16 mouse cellular contexts compared by ENCODE assay signal in the genomic region with DNA sequence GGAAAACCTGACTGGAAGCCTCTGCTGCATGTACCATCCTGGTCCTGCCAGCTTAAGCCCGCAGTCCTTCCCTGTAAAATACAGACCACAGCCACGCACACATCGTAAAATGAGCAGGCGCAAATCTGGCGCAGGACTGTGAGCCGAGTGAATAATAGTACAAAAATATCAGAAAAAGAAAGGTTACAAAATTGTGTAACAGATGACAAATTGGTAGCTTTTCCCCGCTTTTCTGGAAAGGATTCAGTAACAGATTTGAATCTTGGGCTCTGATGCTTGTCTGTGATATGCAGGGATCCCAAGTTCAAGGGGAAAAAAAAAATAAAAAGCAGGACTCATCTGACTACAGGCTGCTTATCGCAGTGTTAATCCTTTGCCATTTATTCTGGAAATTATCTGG.
DNase-seq lines count a peak whose midpoint lies in the region; ATAC-seq and TF ChIP-seq lines count a peak whose summit lies in the region.
"Had no signal": no experiment of that assay in that cellular context is flagged by ENCODE, and none has a peak within 500 bp of the region (broad histone marks: within the 10 kb centered on the region; RNA-seq: fewer than 3 reads in every experiment).

No protein-coding gene starts in this region.

- H3K4me2 ChIP-seq in kidney, embryonic 16.5 days (replicated peaks; ENCODE audit: low read depth, low read length), result no peak overlapping the region
- H3K4me2 ChIP-seq in forebrain, postnatal 0 days (ENCODE audit: low read depth), result peak overlapping the region; percentile 11; the same call in 1 of the 2 replicates
- H3K4me2 ChIP-seq in stomach, postnatal 0 days (replicated peaks; ENCODE audit: low read depth), result no peak overlapping the region
- H3K4me2 ChIP-seq: heart, embryonic 15.5 days had no signal

- no peaks in the 10 kb centered on the region for H3K9me3 ChIP-seq in kidney, embryonic 16.5 days (ENCODE audit: low read length)
- no peaks in the 10 kb centered on the region for H3K9me3 ChIP-seq in forebrain, postnatal 0 days (ENCODE audit: low read length)
- no peaks in the 10 kb centered on the region for H3K9me3 ChIP-seq in stomach, postnatal 0 days (ENCODE audit: control insufficient read depth, low read length)
- H3K9me3 ChIP-seq: heart, embryonic 15.5 days had no signal

- H3K27me3 ChIP-seq in kidney, embryonic 16.5 days (ENCODE audit: insufficient read depth, low read length), result no peaks in the 10 kb centered on the region; the same call in 1 of the 2 replicates
- H3K27me3 ChIP-seq in thymus, adult 2 months (ENCODE audit: control insufficient read depth, insufficient read depth, low read length), result no peaks in the 10 kb centered on the region
- no peaks in the 10 kb centered on the region for H3K27me3 ChIP-seq in forebrain, postnatal 0 days (ENCODE audit: insufficient read depth, low read length)
- no peaks in the 10 kb centered on the region for H3K27me3 ChIP-seq in stomach, postnatal 0 days (ENCODE audit: control insufficient read depth, insufficient read depth, low read length)
- H3K27me3 ChIP-seq: CH12.LX; heart, embryonic 15.5 days had no signal

- WGBS in kidney, embryonic 16.5 days, result 80% methylated on average over 8 of the region's 8 CpGs
- 93% methylated on average over 8 of the region's 8 CpGs for WGBS in thymus, adult 2 months
- WGBS in forebrain, postnatal 0 days, result 52% methylated on average over 8 of the region's 8 CpGs
- 71% methylated on average over 8 of the region's 8 CpGs for WGBS in stomach, postnatal 0 days

- H3K9ac ChIP-seq in kidney, embryonic 16.5 days (replicated peaks; ENCODE audit: low read length), result 0 out of 2 replicates have a peak overlapping the region, but pooled peaks have one; percentile 32
- no peak overlapping the region for H3K9ac ChIP-seq in forebrain, postnatal 0 days
- peak overlapping the region; percentile 31; the same call in 1 of the 2 replicates for H3K9ac ChIP-seq in stomach, postnatal 0 days (ENCODE audit: low read length)
- H3K9ac ChIP-seq: heart, embryonic 15.5 days; liver, embryonic 14.5 days had no signal

- no peak for ATAC-seq in kidney, embryonic 16.5 days (ENCODE audit: low FRiP score, low TSS enrichment)
- ATAC-seq in forebrain, postnatal 0 days, result peak; percentile 26; the same call in 1 of the 2 replicates
- no peak for ATAC-seq in stomach, postnatal 0 days (ENCODE audit: low FRiP score, low TSS enrichment)
- ATAC-seq: hindbrain, embryonic 16.5 days had no signal

- no peak for TF ChIP-seq EP300 in stomach, postnatal 0 days (optimal IDR thresholded peaks at IDR 0.05)

- TF ChIP-seq CTCF in thymus, adult 2 months (IDR thresholded peaks at IDR 0.05; ENCODE audit: borderline replicate concordance, control insufficient read depth, extremely low read depth, insufficient read depth, low read length, poor library complexity), result no peak
- no peak for TF ChIP-seq CTCF in forebrain, postnatal 0 days (IDR thresholded peaks at IDR 0.05; ENCODE audit: low read depth)
- no peak for TF ChIP-seq CTCF in stomach, postnatal 0 days (IDR thresholded peaks at IDR 0.05; ENCODE audit: low read depth)

- peaks cover 47% of the 10 kb centered on the region for H3K4me1 ChIP-seq in kidney, embryonic 16.5 days (ENCODE audit: insufficient read depth, low read length)
- H3K4me1 ChIP-seq in thymus, adult 2 months (replicated peaks; ENCODE audit: control insufficient read depth, insufficient read depth, low read length), result peaks cover 58% of the 10 kb centered on the region
- H3K4me1 ChIP-seq in forebrain, postnatal 0 days (ENCODE audit: insufficient read depth), result peaks cover 15% of the 10 kb centered on the region
- H3K4me1 ChIP-seq in stomach, postnatal 0 days (replicated peaks; ENCODE audit: control insufficient read depth, insufficient read depth), result peaks cover 7% of the 10 kb centered on the region; the same call in 1 of the 2 replicates

- no peak overlapping the region for H3K4me3 ChIP-seq in kidney, embryonic 16.5 days (ENCODE audit: low read length)
- H3K4me3 ChIP-seq in thymus, adult 2 months (ENCODE audit: control insufficient read depth, insufficient read depth, low read length), result no peak overlapping the region
- no peak overlapping the region for H3K4me3 ChIP-seq in forebrain, postnatal 0 days (ENCODE audit: low read depth, low read length)
- H3K4me3 ChIP-seq in stomach, postnatal 0 days (ENCODE audit: low read depth, low read length), result no peak overlapping the region
- H3K4me3 ChIP-seq: heart, embryonic 15.5 days had no signal

- H3K27ac ChIP-seq in kidney, embryonic 16.5 days (ENCODE audit: low read length), result no peak overlapping the region
- peak overlapping the region; percentile 81 for H3K27ac ChIP-seq in thymus, adult 2 months (ENCODE audit: control insufficient read depth, insufficient read depth, low read length)
- peak overlapping the region; percentile 55 for H3K27ac ChIP-seq in forebrain, postnatal 0 days (ENCODE audit: low read depth, low read length)
- H3K27ac ChIP-seq in stomach, postnatal 0 days (replicated peaks), result no peak overlapping the region
- H3K27ac ChIP-seq: liver, embryonic 14.5 days had no signal

- DNase-seq in kidney, adult 11 months, result no peak
- DNase-seq in thymus, adult 2 months, result no peak
- DNase-seq in thymus, adult 18-20 months, result no peak
- DNase-seq in forebrain, postnatal 0 days, result peak; percentile 41
- DNase-seq in stomach, postnatal 0 days (ENCODE audit: low spot score), result no peak
- DNase-seq in embryo, embryonic 10 days (ENCODE audit: low spot score), result no peak
- no peak for DNase-seq in natural killer cell, adult 2 months (ENCODE audit: low spot score in 2 of 2)
- DNase-seq: gastrocnemius, postnatal 10 days; kidney, adult 2 months; kidney, postnatal 4 days; thymus, postnatal 4 days had no signal

- H3K36me3 ChIP-seq in kidney, embryonic 16.5 days (ENCODE audit: insufficient read depth, low read length), result no peaks in the 10 kb centered on the region
- no peaks in the 10 kb centered on the region for H3K36me3 ChIP-seq in thymus, adult 2 months (ENCODE audit: control insufficient read depth, insufficient read depth, low read length)
- no peaks in the 10 kb centered on the region for H3K36me3 ChIP-seq in forebrain, postnatal 0 days (ENCODE audit: insufficient read depth)
- no peaks in the 10 kb centered on the region for H3K36me3 ChIP-seq in stomach, postnatal 0 days (ENCODE audit: control insufficient read depth, insufficient read depth, low read length)
- H3K36me3 ChIP-seq: heart, embryonic 15.5 days had no signal

- no peak for TF ChIP-seq POLR2A in thymus, adult 2 months (IDR thresholded peaks at IDR 0.05; ENCODE audit: control insufficient read depth, extremely low read depth, insufficient read depth, low read length, poor library complexity)

Comparison
In these comparisons a context has a peak if more than half of its experiments do, and no peak if none do; other contexts are left out.
1. H3K27ac ChIP-seq: peak in thymus, adult 2 months (single experiment) and forebrain, postnatal 0 days (single experiment); none in kidney, embryonic 16.5 days (single experiment) and stomach, postnatal 0 days (single experiment).